Mouse (Mus musculus) 3T3-L1 (cell line): ENCODE data around the gene Mfsd14a.

Experiments
- DNase-seq: peaks from one replicate; pipeline ENCODE4 v3.0.0-alpha.2; 2015; ENCODE audit warnings: low read depth, low spot score

Gene Mfsd14a

DNA sequence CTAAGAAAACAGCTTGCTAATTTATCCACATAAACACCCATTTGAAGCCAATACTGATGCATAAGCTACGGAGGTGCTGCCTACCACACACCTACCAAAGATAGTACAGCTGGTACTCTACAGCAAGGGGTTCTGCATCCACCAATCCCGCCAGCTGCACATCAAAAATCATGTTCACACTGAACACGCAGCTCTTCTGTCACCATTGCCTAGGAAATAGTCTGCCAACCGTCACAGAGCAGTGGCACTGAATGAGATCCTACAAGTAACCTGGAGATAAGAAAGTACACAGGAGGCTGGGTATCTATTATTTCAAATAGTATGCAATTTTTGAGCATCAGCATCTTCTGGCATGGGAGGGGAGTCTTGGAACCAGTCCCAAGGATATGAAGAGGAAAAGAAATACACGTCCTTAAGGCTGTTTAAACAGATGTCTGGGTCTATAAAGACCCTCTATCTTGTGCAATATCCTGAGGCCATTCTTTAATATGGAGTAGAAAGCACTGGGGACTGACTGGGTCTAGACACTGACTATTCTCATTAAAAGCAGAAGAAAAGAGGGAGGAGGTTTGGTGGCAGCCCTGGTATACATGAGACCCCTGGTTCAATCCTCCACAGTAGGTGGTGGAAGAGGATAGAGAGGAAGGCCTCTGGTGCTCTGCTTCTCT is 9.1 kb downstream of the Mfsd14a start:
- DNase-seq = no peak

DNA sequence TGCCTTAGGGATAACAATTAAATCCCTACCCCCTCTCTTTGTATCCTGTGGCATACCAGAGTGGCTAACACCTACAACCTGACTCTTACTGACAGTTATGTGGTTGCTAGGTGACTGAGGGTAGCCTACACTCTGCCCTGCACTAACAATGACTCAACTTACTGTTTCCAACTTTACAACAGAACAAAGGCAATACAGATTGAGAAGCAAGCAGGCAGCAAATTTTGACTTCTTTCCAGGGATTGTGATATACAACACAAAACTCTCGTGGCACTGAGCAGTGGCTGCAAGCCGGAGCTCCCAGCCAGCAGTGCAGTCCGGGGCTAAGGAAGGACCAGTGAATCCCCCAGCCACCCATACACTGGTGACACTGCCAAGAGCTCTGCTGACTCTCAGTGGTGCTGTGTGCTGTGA is 10.4 kb downstream of the Mfsd14a start:
- DNase-seq = peak; percentile 67

DNA sequence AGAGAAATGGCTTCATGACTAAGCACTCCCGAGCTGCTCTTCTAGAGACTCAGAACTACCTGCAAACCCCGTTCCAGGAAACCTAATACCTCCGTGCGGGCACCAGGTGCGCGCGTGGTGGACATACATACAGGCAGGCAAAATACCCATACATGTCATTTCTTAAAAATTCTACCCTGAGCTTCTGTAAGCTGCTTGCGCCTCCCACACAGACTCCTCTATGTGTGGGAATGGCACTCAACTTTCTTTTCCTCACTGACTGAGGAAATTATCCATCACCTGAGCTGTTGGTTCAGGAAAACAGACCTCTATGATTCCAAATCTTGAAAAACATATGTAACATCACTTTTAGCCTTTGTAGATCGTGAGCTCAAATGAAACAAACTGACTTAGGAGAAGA is 11.8 kb downstream of the Mfsd14a start:
- DNase-seq = no peak

DNA sequence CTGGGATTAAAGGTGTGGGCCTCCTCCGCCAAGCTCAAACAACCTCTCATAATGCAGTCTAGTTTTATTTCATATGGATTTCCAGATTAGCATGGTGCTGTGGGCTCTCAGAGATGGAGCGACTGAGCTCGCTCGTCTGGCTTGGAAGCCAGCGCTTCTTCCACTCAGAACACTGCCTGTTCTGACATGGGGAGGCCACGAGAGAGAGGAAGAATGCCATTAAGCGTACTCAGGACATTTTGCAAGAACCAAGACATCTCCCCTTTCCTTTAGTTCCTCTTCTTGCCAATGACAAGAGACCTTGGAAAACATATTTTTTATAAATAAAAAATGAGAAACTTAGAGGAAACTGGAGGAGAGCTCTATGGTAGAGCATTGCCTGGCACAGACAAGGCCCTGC is 13.7 kb downstream of the Mfsd14a start:
- DNase-seq = no peak

DNA sequence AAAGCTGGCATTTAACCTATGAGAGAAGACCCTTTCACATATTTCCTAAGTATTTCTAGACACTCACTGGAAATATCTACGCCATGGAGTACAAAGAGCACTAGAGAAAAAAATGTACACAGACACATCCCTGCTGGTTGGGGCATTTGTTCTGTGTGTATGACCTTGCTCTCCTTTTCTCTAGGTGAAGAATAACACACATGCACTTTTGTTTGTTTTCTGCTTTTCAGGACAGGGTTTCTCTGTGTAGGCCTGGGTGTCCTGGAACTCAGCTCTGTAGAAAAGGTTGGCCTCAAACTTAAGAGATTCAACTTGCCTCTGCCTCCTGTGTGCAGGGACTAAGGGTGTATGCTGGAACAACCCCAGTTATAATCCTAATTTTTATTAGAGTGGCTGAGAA is 16.1 kb downstream of the Mfsd14a start:
- DNase-seq = no peak

DNA sequence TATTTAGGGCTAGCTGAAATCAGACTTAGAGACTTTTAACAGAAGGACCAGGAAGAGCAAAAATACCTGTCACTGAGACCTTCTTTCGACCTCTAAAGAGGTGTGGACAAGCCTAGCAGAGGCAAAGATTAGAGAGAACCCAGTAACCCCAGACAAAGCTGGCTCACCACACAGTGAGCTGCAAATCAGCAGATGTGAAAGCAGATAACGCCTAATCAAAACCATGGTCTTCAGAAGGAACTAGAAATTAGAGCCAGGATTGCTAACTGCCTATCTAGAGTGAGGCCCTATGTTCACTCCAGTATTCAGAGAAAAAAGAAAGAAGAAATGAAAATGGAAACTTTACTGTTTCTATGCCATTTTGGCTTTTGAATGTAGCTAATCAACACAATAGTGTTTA is 20.1 kb downstream of the Mfsd14a start:
- DNase-seq = no peak

DNA sequence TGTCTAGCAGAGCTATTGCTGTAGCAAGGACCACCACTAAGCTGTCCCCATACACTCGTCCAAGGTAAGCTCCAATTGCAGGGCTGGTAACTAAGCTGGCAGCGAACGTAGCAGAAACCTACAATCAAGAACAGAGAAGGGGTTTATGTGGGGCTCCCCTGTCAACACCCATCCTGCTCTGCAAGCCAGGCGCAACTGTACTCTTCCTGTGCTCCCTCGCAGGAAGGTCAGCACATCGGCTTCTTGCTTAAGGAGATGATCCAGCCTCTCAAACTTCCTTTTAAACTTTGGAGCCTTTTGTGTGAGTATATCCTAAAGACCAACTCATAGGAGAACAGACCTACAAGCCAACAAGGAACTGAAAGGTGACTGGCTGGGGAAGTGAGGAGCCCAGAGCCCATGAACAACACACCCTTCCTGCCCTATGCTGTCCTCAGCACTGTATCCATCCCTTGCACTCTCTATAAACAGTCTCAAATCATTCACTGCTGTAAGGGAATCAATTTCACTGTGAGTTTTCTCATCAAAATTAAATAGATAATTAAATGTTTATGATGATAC is 20.6 kb downstream of the Mfsd14a start:
- no peak for DNase-seq

DNA sequence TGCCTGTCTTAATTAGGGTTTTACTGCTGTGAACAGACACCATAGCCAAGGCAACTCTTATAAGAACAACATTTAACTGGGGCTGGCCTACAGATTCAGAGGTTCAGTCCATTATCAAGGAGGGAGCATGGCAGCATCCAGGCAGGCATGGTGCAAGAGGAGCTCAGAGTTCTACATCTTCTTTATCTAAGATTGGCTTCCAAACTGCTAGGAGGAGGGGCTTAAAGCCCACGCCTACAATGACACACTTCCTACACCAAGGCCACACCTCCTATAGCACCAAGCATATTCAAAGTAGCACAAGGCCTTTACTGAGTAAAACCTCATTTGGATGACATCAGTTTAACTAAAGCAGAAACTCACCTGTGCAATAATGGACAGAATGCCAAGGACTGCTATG is 22.5 kb downstream of the Mfsd14a start:
- DNase-seq = peak; percentile 14

DNA sequence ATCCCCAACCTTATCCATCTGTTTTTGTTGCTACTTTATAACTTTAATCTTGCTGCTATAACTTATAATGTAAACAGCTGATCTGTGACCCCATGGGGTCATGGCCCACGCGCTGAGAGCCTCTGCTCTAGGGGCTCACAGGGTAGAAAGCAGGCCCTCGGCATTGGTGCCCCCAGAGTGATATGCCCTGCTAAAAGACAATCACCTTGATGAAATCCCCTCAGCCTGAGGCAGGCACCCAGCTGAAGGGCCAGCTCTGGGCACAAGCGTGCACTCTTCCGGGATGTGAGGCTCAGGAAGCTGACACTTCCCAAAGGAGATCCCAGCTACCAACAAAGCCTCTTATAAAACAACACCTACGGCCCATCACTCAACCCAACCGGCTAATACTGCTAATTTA is 23.9 kb downstream of the Mfsd14a start:
- DNase-seq = no peak

DNA sequence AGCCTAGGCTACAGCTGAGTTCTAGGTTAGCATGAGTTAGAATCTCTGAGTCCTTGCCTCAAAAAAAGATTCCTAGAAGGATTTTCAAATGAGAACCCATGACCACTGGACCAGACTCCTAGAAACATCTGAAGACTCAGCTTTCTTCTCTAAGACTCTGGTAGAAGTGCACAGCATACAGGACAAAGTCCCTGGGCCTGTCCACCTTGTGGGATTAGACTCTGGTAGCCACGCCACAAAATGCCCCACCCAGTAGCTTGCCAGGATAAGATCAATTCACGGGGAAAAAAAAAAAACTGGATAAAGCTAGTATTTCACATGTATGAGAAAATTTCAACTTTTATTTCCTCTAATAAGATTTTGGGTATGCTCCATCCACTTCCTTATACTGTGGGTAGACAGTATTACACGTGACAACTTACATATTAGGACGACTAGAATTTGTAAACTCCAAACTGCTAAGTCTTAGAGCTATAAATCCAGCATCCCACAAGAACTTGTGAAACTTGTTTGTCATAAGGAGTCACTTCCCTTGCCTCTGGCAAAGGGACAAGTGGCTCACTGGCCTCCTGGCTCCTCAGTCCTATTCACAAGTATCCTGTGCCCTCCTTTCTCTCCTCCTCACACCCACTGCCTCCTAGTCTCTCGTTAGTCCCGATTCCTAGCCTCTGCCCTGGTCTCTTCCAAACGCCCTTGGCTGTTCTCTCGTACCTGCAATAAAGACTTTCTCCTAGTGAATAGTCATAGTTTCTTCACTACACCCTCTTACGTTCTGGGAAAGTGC is 24.6 kb downstream of the Mfsd14a start:
- DNase-seq = no peak

DNA sequence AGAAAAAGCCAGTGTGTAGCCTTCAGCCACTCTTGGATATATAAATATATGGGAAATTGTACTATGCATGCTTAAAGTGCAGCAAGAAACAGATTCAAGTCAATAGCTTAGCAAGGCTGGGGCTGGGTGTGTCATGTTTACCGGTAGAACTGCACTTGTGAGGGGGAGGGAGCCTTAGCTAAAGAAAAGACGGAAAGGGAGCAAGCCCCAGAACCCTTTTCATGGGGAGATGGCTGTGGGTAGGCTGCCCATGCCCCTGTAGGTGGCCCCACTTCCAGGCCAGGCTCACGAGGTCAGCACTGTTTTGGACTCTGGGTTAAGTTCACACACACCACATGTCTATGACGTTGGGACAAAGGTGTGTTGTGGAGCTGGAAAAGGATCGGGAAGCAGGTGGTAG is 26.7 kb downstream of the Mfsd14a start:
- no peak for DNase-seq

DNA sequence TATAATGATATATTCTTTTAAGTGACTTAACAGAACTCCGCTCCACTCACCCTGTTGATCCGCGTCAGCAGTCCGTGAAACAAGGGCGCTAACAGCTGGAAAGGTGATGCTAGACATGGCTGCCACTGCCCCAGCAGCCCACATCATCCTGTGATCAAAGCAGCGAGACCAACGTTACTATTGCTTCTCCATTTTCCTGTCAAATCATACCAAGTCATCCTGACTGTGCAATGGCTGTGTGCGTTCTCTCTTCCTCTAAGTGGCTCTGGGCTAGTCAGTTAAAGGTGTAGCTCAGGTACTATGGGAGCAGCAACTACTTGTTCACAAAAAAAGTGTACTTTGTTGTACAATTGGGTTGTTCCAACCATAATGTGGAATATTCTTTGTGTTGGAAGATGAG is 27.6 kb downstream of the Mfsd14a start:
- no peak for DNase-seq

DNA sequence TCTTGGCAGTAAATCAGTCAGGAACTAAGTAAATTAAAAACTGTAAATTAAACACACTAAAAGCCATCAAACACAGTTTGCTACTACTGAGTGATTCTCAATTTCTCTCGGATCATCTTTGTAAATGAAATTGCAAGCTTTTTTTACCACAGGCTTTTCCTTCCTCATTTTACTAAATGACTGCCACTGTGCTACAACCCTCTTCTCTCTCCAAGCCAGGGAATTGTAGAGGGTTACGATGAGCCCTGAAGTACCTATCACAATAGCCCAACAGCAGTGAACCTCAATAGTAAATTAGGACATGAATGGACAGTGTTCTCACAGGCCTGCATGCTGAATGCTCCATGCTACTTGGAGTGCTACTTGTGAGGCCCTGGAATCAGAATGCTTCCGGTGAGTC is 28.4 kb downstream of the Mfsd14a start:
- no peak for DNase-seq

DNA sequence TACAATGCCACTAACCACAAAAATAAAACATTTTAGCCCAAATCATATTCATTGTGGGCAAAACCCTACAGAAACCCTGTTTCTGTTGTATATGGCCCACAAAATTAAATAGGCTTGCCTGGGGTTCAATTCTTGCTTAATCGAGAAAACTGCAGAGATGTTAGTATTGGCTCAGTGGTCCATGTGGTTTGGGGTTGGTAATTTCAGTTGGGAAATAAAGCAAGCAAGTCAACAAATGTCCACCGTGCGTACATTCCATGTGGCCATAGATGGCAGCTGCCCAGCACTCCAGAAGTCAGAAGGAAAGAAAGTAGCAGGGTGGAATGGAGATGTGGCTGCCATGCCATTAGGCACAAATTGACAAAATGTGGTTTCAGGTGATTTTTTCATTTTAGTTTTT is 29.5 kb downstream of the Mfsd14a start:
- DNase-seq = no peak

DNA sequence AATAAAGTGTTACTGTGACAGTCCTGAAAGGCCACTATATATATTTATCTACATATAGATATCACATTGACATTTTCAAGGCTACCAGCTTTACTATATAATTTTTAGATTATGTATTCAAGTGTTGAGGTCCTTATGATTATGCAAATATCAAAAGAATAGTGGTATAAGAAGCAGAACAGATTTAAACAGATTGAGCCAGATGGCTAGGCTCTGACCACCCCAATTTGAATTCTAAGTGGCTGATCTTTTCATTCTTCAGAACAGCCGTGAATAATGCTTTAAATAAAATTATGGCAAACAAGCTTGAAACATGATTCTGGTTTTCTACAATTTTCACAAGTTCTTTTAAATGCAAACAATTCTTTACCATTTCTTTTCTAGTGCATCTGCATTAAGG is 31.0 kb downstream of the Mfsd14a start:
- DNase-seq = no peak

DNA sequence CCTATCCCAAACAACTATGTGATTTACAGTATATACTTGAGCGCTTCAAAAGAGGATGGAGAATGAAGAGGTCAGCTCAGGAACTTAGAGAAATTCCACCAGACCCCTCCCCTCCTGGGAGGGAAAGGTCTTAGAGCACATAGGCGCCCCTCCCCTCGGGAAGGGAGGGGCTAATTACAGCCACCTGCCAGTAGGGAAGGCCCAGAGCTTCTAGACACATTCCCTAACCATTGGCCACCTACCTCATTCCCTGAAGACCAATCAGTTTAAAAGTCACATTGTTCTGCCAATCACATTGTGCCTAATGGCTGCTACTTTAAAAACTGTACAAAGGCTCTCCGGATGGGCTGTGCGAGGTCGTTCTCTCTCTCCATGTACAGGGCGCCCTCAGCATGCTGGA is 39.8 kb downstream of the Mfsd14a start:
- no peak for DNase-seq

DNA sequence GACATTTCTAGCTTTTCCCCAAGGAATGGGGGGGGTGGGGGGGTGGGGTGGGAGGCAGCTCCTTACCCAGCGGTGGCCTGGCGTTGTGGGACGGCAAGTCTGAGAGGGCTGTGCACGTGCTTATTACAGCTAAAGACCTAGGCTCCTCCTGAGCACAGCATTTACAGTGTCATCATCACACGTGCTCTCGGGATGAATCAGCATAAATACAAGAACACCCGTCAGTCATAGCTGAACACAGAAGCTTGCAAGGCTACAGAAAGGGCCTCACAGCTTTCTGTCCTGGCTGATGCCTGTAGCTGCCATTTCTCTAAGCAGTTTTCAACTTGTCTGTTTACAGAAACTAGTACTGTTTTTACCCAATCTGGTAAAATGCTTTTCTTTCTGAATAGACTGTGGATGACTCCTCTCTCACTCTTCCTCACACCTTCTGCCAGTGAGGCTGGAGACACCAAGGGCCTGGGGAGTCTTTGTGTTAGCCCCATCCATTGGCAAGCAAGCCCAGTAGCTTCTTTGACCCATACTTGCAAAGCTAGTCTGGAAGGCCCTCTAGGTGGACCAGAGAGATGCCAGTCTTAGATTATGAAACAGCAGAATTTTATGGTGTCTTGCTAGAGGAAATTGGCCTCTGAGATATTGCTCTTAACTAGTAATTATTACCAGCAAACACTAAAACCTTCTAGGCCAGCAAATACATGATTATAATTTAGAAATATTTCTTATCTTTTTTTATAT is 41.7 kb downstream of the Mfsd14a start:
- no peak for DNase-seq

DNA sequence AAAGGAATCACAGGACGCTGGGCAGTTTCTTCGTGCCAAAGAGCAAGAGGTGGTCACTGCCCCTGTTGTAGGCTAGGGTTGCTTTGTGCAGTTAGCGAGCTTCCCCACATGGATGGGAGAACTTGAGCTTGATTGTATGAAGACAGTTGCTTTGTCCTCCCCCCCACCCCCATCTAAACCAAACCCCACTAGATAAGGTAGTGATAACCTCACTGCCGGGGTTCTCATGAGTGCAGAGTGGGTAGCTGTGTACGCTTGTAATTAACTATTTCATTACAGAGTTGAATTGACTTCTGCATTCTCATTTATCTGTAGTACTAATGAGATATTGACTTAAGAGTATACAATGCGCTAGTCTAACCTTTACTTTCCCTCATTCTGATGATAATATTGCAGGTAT is 43.6 kb downstream of the Mfsd14a start:
- DNase-seq = no peak

DNA sequence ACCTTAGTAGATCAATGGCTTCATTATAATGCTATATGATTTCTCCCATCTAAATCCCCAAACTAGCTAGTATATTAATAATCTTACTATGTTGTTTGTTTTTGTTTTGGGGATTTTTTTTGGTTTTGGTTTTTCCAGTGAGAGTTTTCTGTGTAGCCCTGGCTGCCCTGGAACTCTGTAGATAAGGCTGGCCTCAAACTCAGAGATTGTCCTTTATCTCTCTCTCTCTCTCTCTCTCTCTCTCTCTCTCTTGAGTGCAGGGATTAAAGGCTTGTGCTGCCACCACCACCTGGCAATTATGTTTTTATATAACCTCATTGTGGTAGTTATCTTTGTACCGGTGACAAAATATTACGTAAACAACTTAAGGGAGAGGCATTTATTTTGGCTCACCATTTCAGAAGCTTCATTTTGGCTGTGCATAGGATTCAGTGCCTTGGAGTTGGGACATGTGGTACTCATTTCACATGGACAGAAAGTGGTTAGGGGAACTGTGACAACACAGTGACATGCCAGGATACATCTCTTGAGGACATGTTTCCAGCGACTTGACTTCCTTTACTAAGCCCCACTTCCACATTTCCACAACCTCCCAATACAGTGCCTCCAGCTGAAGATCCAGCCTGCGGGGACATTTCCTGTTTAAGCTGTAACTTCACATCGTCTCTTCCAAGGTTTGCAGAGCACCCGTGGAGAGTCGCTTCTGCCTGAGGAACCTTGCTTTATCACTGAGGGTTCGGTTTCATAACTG is 47.0 kb downstream of the Mfsd14a start:
- no peak for DNase-seq

DNA sequence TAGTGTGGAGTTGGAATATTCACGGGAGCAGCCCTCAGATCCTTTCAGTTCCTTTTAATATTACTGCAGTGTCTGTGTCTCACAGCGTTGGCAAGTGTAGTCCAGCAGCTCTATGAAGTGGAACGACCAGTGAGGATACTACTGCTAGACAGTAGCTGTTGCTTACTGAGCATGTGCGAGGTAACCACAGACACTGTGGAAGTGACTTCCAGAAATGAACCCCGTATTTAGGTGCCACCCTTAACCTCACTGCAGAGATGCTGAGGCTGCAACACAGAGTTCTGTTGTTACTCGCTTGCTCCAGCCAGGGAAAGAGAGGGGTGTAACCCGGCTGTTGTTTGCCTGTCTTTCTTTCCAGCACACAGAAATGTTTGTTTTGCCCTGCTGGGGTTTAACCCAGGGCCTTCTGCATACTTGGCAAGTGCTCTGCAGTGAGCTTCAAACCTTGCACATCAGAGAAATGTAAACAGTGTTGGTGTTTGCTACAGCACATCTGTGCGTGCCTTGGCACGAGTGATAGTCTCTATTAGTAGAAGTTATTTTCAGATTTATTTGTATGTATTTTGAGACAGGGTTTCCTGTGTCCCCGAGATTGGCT is 48.1 kb downstream of the Mfsd14a start, which contains the start of gene Trmt13:
Trmt13 (minus strand) TSS at position 293 of the 598 bp plus-strand sequence.
- no peak for DNase-seq

DNA sequence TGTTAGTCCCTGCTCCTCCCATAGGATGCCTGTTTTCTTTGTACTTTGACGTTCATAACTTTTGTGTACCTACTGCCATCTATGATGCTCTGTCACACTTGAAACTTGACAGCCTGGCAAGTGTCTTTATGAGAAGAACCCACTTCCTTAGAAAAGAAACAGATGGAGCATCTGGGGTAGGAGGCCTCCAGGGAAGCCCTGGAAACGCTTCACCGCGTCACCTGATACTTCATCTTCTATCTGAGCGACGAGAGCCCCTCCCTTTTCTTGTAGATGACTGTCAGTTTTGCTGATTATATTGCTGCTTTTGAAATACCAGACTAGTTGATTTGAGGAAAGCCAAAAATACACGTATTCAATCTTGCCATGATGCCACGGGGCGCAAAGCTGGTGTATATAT is 57.9 kb downstream of the Mfsd14a start:
- DNase-seq = no peak
